Comparison of ENCODE assay signal across 28 mouse cellular contexts in the genomic region with DNA sequence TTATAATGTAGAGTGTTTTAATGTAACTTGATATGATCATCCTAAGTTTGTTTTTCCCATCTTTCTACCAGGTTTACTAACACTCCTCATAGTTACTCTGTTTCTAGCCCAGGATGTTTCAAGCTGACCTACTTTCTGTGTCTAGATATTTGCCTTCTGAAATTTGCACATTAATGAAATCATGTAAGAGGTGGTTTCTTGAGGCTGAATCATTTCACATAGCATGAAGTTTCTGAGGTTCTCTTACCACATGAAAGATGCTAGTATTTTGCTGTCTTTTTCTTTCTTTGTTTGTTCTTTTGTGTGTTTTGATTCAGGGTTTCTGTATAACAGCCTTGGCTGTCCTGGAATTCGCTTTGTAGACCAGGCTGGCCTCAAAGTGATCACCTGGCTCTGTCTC. TPM values are rescaled to one million over a fixed set of nuclear protein-coding genes. Genes with fewer than 3 reads are reported as not detected.
"Had no signal": no experiment of that assay in that cellular context is flagged by ENCODE, and none has a peak within 500 bp of the region (broad histone marks: within the 10 kb centered on the region; RNA-seq: fewer than 3 reads in every experiment).

No protein-coding gene starts in this region.

- ATAC-seq: liver, postnatal 0 days; lung, postnatal 0 days; midbrain, embryonic 15.5 days had no signal

- H3K9me3 ChIP-seq: limb, embryonic 10.5 days; limb, embryonic 13.5 days; liver, embryonic 13.5 days; midbrain, embryonic 12.5 days; midbrain, embryonic 15.5 days; neural tube, embryonic 13.5 days had no signal

- H3K27me3 ChIP-seq: limb, embryonic 13.5 days; liver, embryonic 13.5 days; midbrain, embryonic 12.5 days; midbrain, embryonic 15.5 days; neural tube, embryonic 13.5 days had no signal

- H3K4me1 ChIP-seq: limb, embryonic 10.5 days; limb, embryonic 13.5 days; midbrain, embryonic 12.5 days; midbrain, embryonic 15.5 days; neural tube, embryonic 13.5 days had no signal

- H3K27ac ChIP-seq: limb, embryonic 10.5 days; limb, embryonic 13.5 days; liver, embryonic 13.5 days; macrophage; midbrain, embryonic 12.5 days; midbrain, embryonic 15.5 days; neural tube, embryonic 13.5 days; stomach, postnatal 0 days had no signal

- H3K4me2 ChIP-seq: limb, embryonic 13.5 days; liver, embryonic 13.5 days; lung, embryonic 14.5 days; midbrain, embryonic 12.5 days; midbrain, embryonic 15.5 days; neural tube, embryonic 13.5 days had no signal

- DNase-seq: kidney, adult 18-20 months; kidney, adult 9 months; kidney, postnatal 14 days; kidney, postnatal 4 days; liver; liver, embryonic 13.5 days; liver, postnatal 0 days; lung, embryonic 14.5 days; right cerebral cortex, adult 18-20 months; right cerebral cortex, postnatal 14 days; right cerebral cortex, postnatal 4 days; thymus, adult 2 months; thymus, postnatal 14 days; thymus, postnatal 4 days had no signal

- H3K36me3 ChIP-seq: limb, embryonic 10.5 days; limb, embryonic 13.5 days; liver, embryonic 13.5 days; midbrain, embryonic 12.5 days; midbrain, embryonic 15.5 days; neural tube, embryonic 13.5 days had no signal

- H3K9ac ChIP-seq: limb, embryonic 13.5 days; liver, embryonic 13.5 days; liver, postnatal 0 days; lung, embryonic 14.5 days; midbrain, embryonic 12.5 days; midbrain, embryonic 15.5 days; neural tube, embryonic 13.5 days had no signal

- H3K4me3 ChIP-seq: limb, embryonic 10.5 days; limb, embryonic 13.5 days; liver, embryonic 13.5 days; midbrain, embryonic 12.5 days; midbrain, embryonic 15.5 days; neural tube, embryonic 13.5 days had no signal

RNA-seq across cellular contexts. Expression of a gene that starts 8.3 kb away (rescaled TPM):
- total RNA-seq: left cerebral cortex, adult 18-20 months had no signal

RNA-seq across cellular contexts. Expression of a gene that starts 18.0 kb away (rescaled TPM):
- total RNA-seq: layer of hippocampus, adult 18-20 months; layer of hippocampus, postnatal 14 days; left cerebral cortex, adult 18-20 months; left cerebral cortex, postnatal 25 days had no signal
- polyA plus RNA-seq: kidney, embryonic 16.5 days; limb, embryonic 10.5 days; limb, embryonic 13.5 days; liver, embryonic 13.5 days; liver, postnatal 0 days; lung, embryonic 14.5 days; lung, postnatal 0 days; midbrain, embryonic 12.5 days; midbrain, embryonic 15.5 days; neural tube, embryonic 13.5 days; stomach, embryonic 14.5 days; stomach, postnatal 0 days; thymus, adult 2 months had no signal
